Mouse (Mus musculus) G1E (cell line): Measurements from ENCODE around the gene Gsdmc4.
"Not testable (repeated sequence)": the region's sequence is repeated elsewhere in the genome, so short reads cannot be mapped to it uniquely, and the experiment has no call there.

Experiments used
- CTCF ChIP-seq: IDR thresholded peaks from 2 replicates; pipeline ENCODE4 v1.5.1; 2012; ENCODE audit warnings: low read depth, low read length, inconsistent platforms, mixed read lengths
- GATA1 ChIP-seq: IDR thresholded peaks from 2 replicates; pipeline ENCODE4 v1.6.1; 2012; ENCODE audit warnings: borderline replicate concordance, low read length, inconsistent platforms, mixed read lengths
- POLR2AphosphoS5 ChIP-seq: IDR thresholded peaks from 2 replicates; pipeline ENCODE4 v1.6.1; 2012; ENCODE audit warnings: low read depth, low read length, inconsistent platforms; ENCODE audit not compliant: insufficient replicate concordance
- TAL1 ChIP-seq: conservative IDR thresholded peaks from 2 replicates; pipeline ENCODE4 v1.6.1; 2012; ENCODE audit warnings: low read depth, low read length, inconsistent platforms, mixed read lengths

DNA sequence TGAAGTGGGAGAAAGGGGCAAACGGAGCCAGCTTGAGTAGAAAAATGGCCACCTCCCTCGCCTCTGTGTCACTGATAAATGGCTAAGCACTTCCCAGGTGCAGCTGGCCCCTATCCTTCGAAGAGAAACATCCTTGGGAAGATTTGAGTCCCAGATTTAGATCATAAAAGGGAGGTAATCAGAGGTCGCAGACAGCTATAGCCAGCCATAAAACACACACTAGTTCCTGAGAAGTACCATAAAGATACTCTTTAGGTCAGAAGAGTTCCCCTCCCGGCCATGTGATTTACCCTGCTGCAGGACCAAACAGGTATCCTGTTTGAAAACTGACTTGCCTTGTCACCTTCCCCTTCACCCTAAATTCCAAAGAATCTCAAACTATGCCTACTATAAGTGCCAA lies 9.5 kb upstream of the Gsdmc4 start:
- TF ChIP-seq CTCF, POLR2AphosphoS5, TAL1, GATA1: not testable (repeated sequence)
